Mouse (Mus musculus): ENCODE measurements around the gene Tacc2. TPM values are rescaled to one million over a fixed set of nuclear protein-coding genes. Genes with fewer than 3 reads are reported as not detected.

Gene Tacc2
- total and polyA plus RNA-seq, 3 experiments, result 3.5 to 21.5 TPM; not detected in 1

DNA sequence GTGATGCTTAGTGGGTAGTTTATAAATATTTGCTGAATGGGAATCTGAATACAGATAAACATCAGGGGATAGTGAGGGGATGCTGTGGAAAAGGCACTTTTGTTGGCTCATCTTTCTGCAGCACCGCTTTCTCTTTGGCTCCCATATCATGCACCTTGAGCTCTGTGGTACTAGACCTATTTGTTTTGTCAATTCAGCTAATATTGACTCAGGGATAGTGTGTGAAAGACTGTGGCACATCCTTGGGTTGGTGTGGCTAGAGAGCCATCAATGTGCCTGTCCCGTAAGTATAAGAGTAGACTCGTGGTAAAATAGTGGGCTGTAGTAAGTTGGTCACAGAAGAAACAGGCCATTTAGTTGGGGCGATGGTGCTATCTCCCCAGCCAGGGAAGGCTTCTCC lies 210.3 kb downstream of the Tacc2 start:
- Histone ChIP-seq H3K4me1 (ENCODE audit: control insufficient read depth in 1 of 2, insufficient read depth in 2 of 2, low read length in 2 of 2) (no peaks in the 10 kb centered on the region), H3K4me3 (ENCODE audit: control insufficient read depth in 1 of 2, insufficient read depth in 1 of 2, low read depth in 2 of 2, low read length in 2 of 2) (no peak overlapping the region), H3K27ac (ENCODE audit: control insufficient read depth, low read depth, low read length) (no peak overlapping the region), H3K27me3 (ENCODE audit: control insufficient read depth in 1 of 2, insufficient read depth in 2 of 2, low read length in 2 of 2) (no peaks in the 10 kb centered on the region), H3K9ac (ENCODE audit: control insufficient read depth, low read depth, low read length, poor library complexity, severe bottlenecking) (no peak overlapping the region), H3K79me2 (ENCODE audit: control insufficient read depth, insufficient read depth, low read length, poor library complexity) (no peaks in the 10 kb centered on the region), H3K9me3 (replicated peaks; ENCODE audit: insufficient read depth, low read length) (no peaks in the 10 kb centered on the region), H3K36me3 (ENCODE audit: control insufficient read depth in 1 of 2, insufficient read depth in 2 of 2, low read length in 2 of 2) (no peaks in the 10 kb centered on the region)
- DNase-seq (ENCODE audit: low read depth, low spot score), result no peak
- no peak for TF ChIP-seq MYB (IDR thresholded peaks at IDR 0.05; ENCODE audit: low read depth, low read length)
- no peak for TF ChIP-seq RAD21 (IDR thresholded peaks at IDR 0.05; ENCODE audit: low read depth, low read length)
- TF ChIP-seq MAFK (IDR thresholded peaks at IDR 0.05; ENCODE audit: borderline replicate concordance, low read depth, low read length), result no peak
- no peak for TF ChIP-seq ZNF384 (IDR thresholded peaks at IDR 0.05; ENCODE audit: low read depth, low read length)
- no peak for TF ChIP-seq USF1 (IDR thresholded peaks at IDR 0.05; ENCODE audit: low read depth, low read length)
- TF ChIP-seq MXI1 (IDR thresholded peaks at IDR 0.05; ENCODE audit: low read depth, low read length), result no peak
- TF ChIP-seq TBP (IDR thresholded peaks at IDR 0.05; ENCODE audit: low read depth, low read length), result no peak
- TF ChIP-seq ZC3H11A (IDR thresholded peaks at IDR 0.05; ENCODE audit: low read depth, low read length), result no peak
- TF ChIP-seq TCF12 (IDR thresholded peaks at IDR 0.05; ENCODE audit: low read depth, low read length), result no peak
- TF ChIP-seq ZKSCAN1 (IDR thresholded peaks at IDR 0.05; ENCODE audit: low read depth, low read length), result no peak
- TF ChIP-seq HCFC1 (IDR thresholded peaks at IDR 0.05; ENCODE audit: low read depth, low read length), result no peak
- no peak for TF ChIP-seq ETS1 (IDR thresholded peaks at IDR 0.05; ENCODE audit: low read depth, low read length)
- no peak for TF ChIP-seq CTCF (IDR thresholded peaks at IDR 0.05 in 2 of 3, conservative IDR thresholded peaks at IDR 0.05 in 1 of 3; ENCODE audit: control insufficient read depth in 1 of 3, insufficient read depth in 1 of 3, low read depth in 2 of 3, low read length in 3 of 3, poor library complexity in 1 of 3, severe bottlenecking in 1 of 3)
- no peak for TF ChIP-seq RCOR1 (IDR thresholded peaks at IDR 0.05; ENCODE audit: low read depth, low read length)
- TF ChIP-seq MYC (IDR thresholded peaks at IDR 0.05; ENCODE audit: low read depth, low read length), result no peak
- no peak for TF ChIP-seq KAT2A (conservative IDR thresholded peaks at IDR 0.05; ENCODE audit: low read depth, low read length)
- no peak for TF ChIP-seq GATA1 (IDR thresholded peaks at IDR 0.05; ENCODE audit: low read depth, low read length)
- TF ChIP-seq SMC3 (IDR thresholded peaks at IDR 0.05; ENCODE audit: low read depth, low read length), result no peak
- TF ChIP-seq MEF2A (IDR thresholded peaks at IDR 0.05; ENCODE audit: extremely low read depth, insufficient replicate concordance, low read depth, low read length, poor library complexity, severe bottlenecking), result no peak
- TF ChIP-seq GABPA (IDR thresholded peaks at IDR 0.05; ENCODE audit: low read depth, low read length), result no peak

DNA sequence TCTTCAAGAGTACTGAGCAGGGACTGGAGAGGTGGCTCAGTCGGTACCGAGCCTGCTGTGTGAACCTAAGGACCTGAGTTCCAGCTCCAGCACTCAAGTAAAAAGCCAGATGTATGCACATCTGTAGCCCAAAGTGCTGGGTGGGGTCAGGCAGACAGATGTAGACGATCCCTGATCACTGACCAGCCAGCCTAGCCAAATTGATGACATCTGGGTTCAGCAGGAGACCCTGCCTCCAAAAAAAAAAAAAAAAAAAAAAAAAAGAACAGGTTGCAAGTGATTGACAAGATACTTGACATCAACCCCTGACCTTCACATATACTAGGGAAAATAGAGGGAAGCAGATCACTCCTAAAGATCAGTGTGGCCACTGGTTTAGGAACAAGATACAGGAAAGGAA lies 211.7 kb downstream of the Tacc2 start:
- Histone ChIP-seq H3K4me1 (ENCODE audit: control insufficient read depth in 1 of 2, insufficient read depth in 2 of 2, low read length in 2 of 2) (no peaks in the 10 kb centered on the region), H3K4me3 (ENCODE audit: control insufficient read depth in 1 of 2, insufficient read depth in 1 of 2, low read depth in 2 of 2, low read length in 2 of 2) (no peak overlapping the region), H3K79me2 (ENCODE audit: control insufficient read depth, insufficient read depth, low read length, poor library complexity) (no peaks in the 10 kb centered on the region), H3K36me3 (ENCODE audit: control insufficient read depth in 1 of 2, insufficient read depth in 2 of 2, low read length in 2 of 2) (no peaks in the 10 kb centered on the region), H3K9ac (ENCODE audit: control insufficient read depth, low read depth, low read length, poor library complexity, severe bottlenecking) (no peak overlapping the region), H3K27ac (ENCODE audit: control insufficient read depth, low read depth, low read length) (no peak overlapping the region), H3K27me3 (ENCODE audit: control insufficient read depth in 1 of 2, insufficient read depth in 2 of 2, low read length in 2 of 2) (no peaks in the 10 kb centered on the region), H3K9me3 (replicated peaks; ENCODE audit: insufficient read depth, low read length) (no peaks in the 10 kb centered on the region)
- DNase-seq (ENCODE audit: low read depth, low spot score), result no peak
- no peak for TF ChIP-seq ZKSCAN1 (IDR thresholded peaks at IDR 0.05; ENCODE audit: low read depth, low read length)
- no peak for TF ChIP-seq MAX (IDR thresholded peaks at IDR 0.05; ENCODE audit: low read length)
- no peak for TF ChIP-seq NRF1 (IDR thresholded peaks at IDR 0.05; ENCODE audit: insufficient read depth, low read depth, low read length, poor library complexity, severe bottlenecking)
- no peak for TF ChIP-seq USF1 (IDR thresholded peaks at IDR 0.05; ENCODE audit: low read depth, low read length)
- no peak for TF ChIP-seq ZC3H11A (IDR thresholded peaks at IDR 0.05; ENCODE audit: low read depth, low read length)
